Mouse (Mus musculus): ENCODE measurements around the gene Fxyd1. TPM values are rescaled to one million over a fixed set of nuclear protein-coding genes. Genes with fewer than 3 reads are reported as not detected.

Fxyd1 gene
- polyA plus RNA-seq, 1 experiment from 2014 or later: 135 TPM

GRCm38 (mm10) chr7:31094774-31095501 lies 37.9 kb upstream of the Fxyd1 start:
- Histone ChIP-seq H3K4me1 (ENCODE audit: control insufficient read depth, insufficient read depth, low read length) (no peaks in the 10 kb centered on the region), H3K4me2 (ENCODE audit: low read depth, low read length) (no peak overlapping the region), H3K9me3 (ENCODE audit: control insufficient read depth, low read length) (no peaks in the 10 kb centered on the region), H3K27ac (replicated peaks; ENCODE audit: low read depth, low read length) (no peak overlapping the region), H3K27me3 (replicated peaks; ENCODE audit: control insufficient read depth, insufficient read depth, low read length) (no peaks in the 10 kb centered on the region), H3K4me3 (ENCODE audit: low read depth, low read length) (no peak overlapping the region), H3K9ac (ENCODE audit: low read depth, low read length) (no peak overlapping the region), H3K36me3 (ENCODE audit: control insufficient read depth, insufficient read depth, low read length) (no peaks in the 10 kb centered on the region)
- no peak for ATAC-seq (ENCODE audit: low read depth)
- 32% methylated on average over 8 of the region's 12 CpGs for WGBS
- no peak for DNase-seq (ENCODE audit: low spot score)

GRCm38 (mm10) chr7:31089721-31090120 lies 32.7 kb upstream of the Fxyd1 start:
- H3K4me1 ChIP-seq (ENCODE audit: control insufficient read depth, insufficient read depth, low read length): peaks cover 5% of the 10 kb centered on the region; the same call in 1 of the 2 replicates
- 70% methylated on average over 2 of the region's 2 CpGs for WGBS
- no peak overlapping the region for H3K4me3 ChIP-seq (ENCODE audit: low read depth, low read length)
- H3K36me3 ChIP-seq (ENCODE audit: control insufficient read depth, insufficient read depth, low read length): no peaks in the 10 kb centered on the region
- no peak overlapping the region for H3K27ac ChIP-seq (replicated peaks; ENCODE audit: low read depth, low read length)
- no peaks in the 10 kb centered on the region for H3K9me3 ChIP-seq (ENCODE audit: control insufficient read depth, low read length)
- H3K4me2 ChIP-seq (ENCODE audit: low read depth, low read length): no peak overlapping the region
- no peaks in the 10 kb centered on the region for H3K27me3 ChIP-seq (replicated peaks; ENCODE audit: control insufficient read depth, insufficient read depth, low read length)
- ATAC-seq (ENCODE audit: low read depth): no peak
- no peak overlapping the region for H3K9ac ChIP-seq (ENCODE audit: low read depth, low read length)
- DNase-seq (ENCODE audit: low spot score): no peak

- Histone ChIP-seq H3K4me2 (ENCODE audit: low read depth, low read length) (no peak overlapping the region), H3K4me3 (ENCODE audit: low read depth, low read length) (no peak overlapping the region), H3K9me3 (ENCODE audit: control insufficient read depth, low read length) (no peaks in the 10 kb centered on the region), H3K4me1 (ENCODE audit: control insufficient read depth, insufficient read depth, low read length) (peaks cover 14% of the 10 kb centered on the region), H3K9ac (ENCODE audit: low read depth, low read length) (no peak overlapping the region), H3K27ac (replicated peaks; ENCODE audit: low read depth, low read length) (no peak overlapping the region), H3K27me3 (replicated peaks; ENCODE audit: control insufficient read depth, insufficient read depth, low read length) (no peaks in the 10 kb centered on the region), H3K36me3 (ENCODE audit: control insufficient read depth, insufficient read depth, low read length) (no peaks in the 10 kb centered on the region)
- WGBS: 65% methylated on average over 3 of the region's 3 CpGs
- ATAC-seq (ENCODE audit: low read depth): no peak
- DNase-seq (ENCODE audit: low spot score): no peak
Measured at GRCm38 (mm10) chr7:31088206-31088605, 31.2 kb upstream of the Fxyd1 start.

- H3K4me1 ChIP-seq (ENCODE audit: control insufficient read depth, insufficient read depth, low read length): peaks cover 15% of the 10 kb centered on the region
- H3K9me3 ChIP-seq (ENCODE audit: control insufficient read depth, low read length): no peaks in the 10 kb centered on the region
- no peak overlapping the region for H3K9ac ChIP-seq (ENCODE audit: low read depth, low read length)
- H3K27me3 ChIP-seq (replicated peaks; ENCODE audit: control insufficient read depth, insufficient read depth, low read length): no peaks in the 10 kb centered on the region
- DNase-seq (ENCODE audit: low spot score): no peak
- H3K36me3 ChIP-seq (ENCODE audit: control insufficient read depth, insufficient read depth, low read length): no peaks in the 10 kb centered on the region
- 52% methylated on average over 2 of the region's 2 CpGs for WGBS
- H3K27ac ChIP-seq (replicated peaks; ENCODE audit: low read depth, low read length): no peak overlapping the region; the same call in 1 of the 2 replicates
- H3K4me3 ChIP-seq (ENCODE audit: low read depth, low read length): no peak overlapping the region
- H3K4me2 ChIP-seq (ENCODE audit: low read depth, low read length): no peak overlapping the region
- ATAC-seq (ENCODE audit: low read depth): no peak
Measured at GRCm38 (mm10) chr7:31087262-31087661, 30.3 kb upstream of the Fxyd1 start.

- Histone ChIP-seq H3K27me3 (replicated peaks; ENCODE audit: control insufficient read depth, insufficient read depth, low read length) (no peaks in the 10 kb centered on the region), H3K36me3 (ENCODE audit: control insufficient read depth, insufficient read depth, low read length) (no peaks in the 10 kb centered on the region), H3K9ac (ENCODE audit: low read depth, low read length) (no peak overlapping the region), H3K27ac (replicated peaks; ENCODE audit: low read depth, low read length) (peak overlapping the region; percentile 61; the same call in 1 of the 2 replicates), H3K4me3 (ENCODE audit: low read depth, low read length) (no peak overlapping the region), H3K4me2 (ENCODE audit: low read depth, low read length) (no peak overlapping the region), H3K4me1 (ENCODE audit: control insufficient read depth, insufficient read depth, low read length) (peaks cover 15% of the 10 kb centered on the region), H3K9me3 (ENCODE audit: control insufficient read depth, low read length) (no peaks in the 10 kb centered on the region)
- DNase-seq (ENCODE audit: low spot score) (no peak), ATAC-seq (ENCODE audit: low read depth) (no peak)
- WGBS: 86% methylated on average over 9 of the region's 9 CpGs
Measured at GRCm38 (mm10) chr7:31086175-31086755, 29.3 kb upstream of the Fxyd1 start.

GRCm38 (mm10) chr7:31085171-31085570 lies 28.2 kb upstream of the Fxyd1 start:
- Histone ChIP-seq H3K9me3 (ENCODE audit: control insufficient read depth, low read length) (no peaks in the 10 kb centered on the region), H3K4me3 (ENCODE audit: low read depth, low read length) (no peak overlapping the region), H3K27me3 (replicated peaks; ENCODE audit: control insufficient read depth, insufficient read depth, low read length) (no peaks in the 10 kb centered on the region), H3K9ac (ENCODE audit: low read depth, low read length) (no peak overlapping the region), H3K4me2 (ENCODE audit: low read depth, low read length) (no peak overlapping the region), H3K27ac (replicated peaks; ENCODE audit: low read depth, low read length) (peak overlapping the region; percentile 61; the same call in 1 of the 2 replicates), H3K36me3 (ENCODE audit: control insufficient read depth, insufficient read depth, low read length) (no peaks in the 10 kb centered on the region), H3K4me1 (ENCODE audit: control insufficient read depth, insufficient read depth, low read length) (peaks cover 15% of the 10 kb centered on the region)
- 26% methylated on average over 3 of the region's 3 CpGs for WGBS
- DNase-seq (ENCODE audit: low spot score) (peak; percentile 73), ATAC-seq (ENCODE audit: low read depth) (peak; percentile 76)

GRCm38 (mm10) chr7:31084140-31084539 lies 27.1 kb upstream of the Fxyd1 start:
- Histone ChIP-seq H3K9me3 (ENCODE audit: control insufficient read depth, low read length) (no peaks in the 10 kb centered on the region), H3K36me3 (ENCODE audit: control insufficient read depth, insufficient read depth, low read length) (no peaks in the 10 kb centered on the region), H3K4me3 (ENCODE audit: low read depth, low read length) (no peak overlapping the region), H3K27me3 (replicated peaks; ENCODE audit: control insufficient read depth, insufficient read depth, low read length) (no peaks in the 10 kb centered on the region), H3K4me2 (ENCODE audit: low read depth, low read length) (peak overlapping the region; percentile 26; the same call in 1 of the 2 replicates), H3K4me1 (ENCODE audit: control insufficient read depth, insufficient read depth, low read length) (peaks cover 15% of the 10 kb centered on the region), H3K27ac (replicated peaks; ENCODE audit: low read depth, low read length) (peak overlapping the region; percentile 68), H3K9ac (ENCODE audit: low read depth, low read length) (no peak overlapping the region; the same call in 1 of the 2 replicates)
- WGBS: 30% methylated on average over 9 of the region's 9 CpGs
- DNase-seq (ENCODE audit: low spot score): peak; percentile 51
- peak; percentile 48; the same call in 1 of the 2 replicates for ATAC-seq (ENCODE audit: low read depth)

GRCm38 (mm10) chr7:31082831-31083588 lies 26.0 kb upstream of the Fxyd1 start:
- peak overlapping the region; percentile 68 for H3K27ac ChIP-seq (replicated peaks; ENCODE audit: low read depth, low read length)
- no peaks in the 10 kb centered on the region for H3K27me3 ChIP-seq (replicated peaks; ENCODE audit: control insufficient read depth, insufficient read depth, low read length)
- H3K9ac ChIP-seq (ENCODE audit: low read depth, low read length): 0 out of 2 replicates have a peak overlapping the region, but pooled peaks have one; percentile 5
- peaks cover 15% of the 10 kb centered on the region for H3K4me1 ChIP-seq (ENCODE audit: control insufficient read depth, insufficient read depth, low read length)
- H3K4me2 ChIP-seq (ENCODE audit: low read depth, low read length): no peak overlapping the region
- no peaks in the 10 kb centered on the region for H3K9me3 ChIP-seq (ENCODE audit: control insufficient read depth, low read length)
- DNase-seq (ENCODE audit: low spot score) (no peak), ATAC-seq (ENCODE audit: low read depth) (peak; percentile 34; the same call in 1 of the 2 replicates)
- 42% methylated on average over 14 of the region's 14 CpGs for WGBS
- H3K36me3 ChIP-seq (ENCODE audit: control insufficient read depth, insufficient read depth, low read length): no peaks in the 10 kb centered on the region
- H3K4me3 ChIP-seq (ENCODE audit: low read depth, low read length): no peak overlapping the region

Measured in embryonic facial prominence, embryonic 14.5 days (tissue).